Mouse (Mus musculus): ENCODE measurements at regions not wholly inside any gene's neighbourhood (a gene's known extent, or its start where the extent isn't known, plus 50 kb on each side); places are given as distances from the start of the nearest gene placed in this dataset.

GRCm38 (mm10) chr1:33222997-33223396, 446.6 kb downstream of the Prim2 start:
- TF ChIP-seq POLR2A (IDR thresholded peaks at IDR 0.05; ENCODE audit: control insufficient read depth, low read depth, low read length) (no peak), CTCF (IDR thresholded peaks at IDR 0.05; ENCODE audit: control insufficient read depth, insufficient read depth, insufficient replicate concordance, low read depth, low read length) (no peak)
